Mouse (Mus musculus) megakaryocyte-erythroid progenitor cell, adult 5 weeks (primary cell): Measurements from ENCODE around the gene Btbd35f11. TPM values are rescaled to one million over a fixed set of nuclear protein-coding genes. Genes with fewer than 3 reads are reported as not detected.

Source experiments
- polyA plus RNA-seq: library from polyadenylated mRNA; stranded (reverse); fragments of >175 nt; gene quantifications from 2 replicates; pipeline ENCODE4 v1.2.3, GENCODE M21; 2012

Gene Btbd35f11
- not detected in 2 replicates for polyA plus RNA-seq

DNA sequence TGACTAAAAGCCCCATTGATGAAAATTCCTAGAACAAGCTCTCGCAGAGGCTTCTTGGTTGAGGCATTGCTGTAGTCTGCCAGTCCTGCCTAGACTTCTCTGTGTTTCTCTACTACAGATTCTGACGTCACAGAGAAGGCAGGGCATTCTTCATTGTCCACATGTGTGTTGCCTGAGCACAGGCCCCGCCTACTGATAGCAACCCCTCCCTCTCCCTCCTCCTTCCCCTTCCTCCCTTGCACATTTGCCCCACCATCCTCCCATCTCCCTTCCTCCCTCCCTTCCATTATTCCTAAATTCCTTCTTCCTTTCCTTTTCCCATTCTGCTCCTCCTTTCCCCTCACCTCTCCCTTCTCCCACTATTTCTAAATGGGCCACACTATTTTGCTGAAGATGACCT, at the start of gene Btbd35f11:
Gene Btbd35f11 (minus strand): TSS at position 101 of the 400 bp plus-strand sequence.

Other genes starting within 250 kb of the Btbd35f11 start
- not detected in 2 replicates for gene Btbd35f24, start 247.9 kb downstream of the Btbd35f11 start, polyA plus RNA-seq